Mouse (Mus musculus): ENCODE measurements around the gene Thra. TPM values are rescaled to one million over a fixed set of nuclear protein-coding genes. Genes with fewer than 3 reads are reported as not detected.
"Not testable (repeated sequence)": the region's sequence is repeated elsewhere in the genome, so short reads cannot be mapped to it uniquely, and the experiment has no call there.

Thra gene
- total RNA-seq, 2 experiments from 2014 or later, result 78.3 to 85.2 TPM

DNA sequence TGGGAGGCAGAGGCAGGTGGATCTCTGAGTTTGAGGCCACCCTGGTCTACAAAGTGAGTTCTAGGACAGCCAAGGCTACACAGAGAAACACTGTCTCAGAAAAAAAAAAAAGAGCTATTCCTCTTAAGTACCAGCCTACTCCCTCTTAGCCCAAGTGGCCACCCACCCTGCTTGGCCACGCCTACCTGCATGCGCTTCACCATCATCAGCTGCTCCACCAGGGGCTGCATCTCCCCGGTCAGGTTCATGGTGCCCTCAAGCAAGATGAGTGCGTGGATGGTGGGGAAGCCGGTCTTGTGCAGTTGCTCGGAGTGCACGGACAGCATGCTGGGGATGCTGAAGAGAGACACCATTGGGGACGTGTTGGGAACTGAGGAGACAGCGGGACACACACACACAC lies 24.5 kb upstream of the Thra start:
- no peak for DNase-seq (ENCODE audit: low spot score)

- DNase-seq (ENCODE audit: low spot score), result peak; percentile 91
These were observed 22.5 kb upstream of the Thra start for GRCm38 (mm10) chr11:98717904-98718303.

- DNase-seq (ENCODE audit: low spot score), result no peak
These were observed 19.7 kb upstream of the Thra start for GRCm38 (mm10) chr11:98720756-98721155.

- DNase-seq (ENCODE audit: low spot score), result peak; percentile 93
These were observed 18.8 kb upstream of the Thra start for GRCm38 (mm10) chr11:98721458-98722226.

- no peak for DNase-seq (ENCODE audit: low spot score)
These were observed 17.3 kb upstream of the Thra start for GRCm38 (mm10) chr11:98723098-98723497.

DNA sequence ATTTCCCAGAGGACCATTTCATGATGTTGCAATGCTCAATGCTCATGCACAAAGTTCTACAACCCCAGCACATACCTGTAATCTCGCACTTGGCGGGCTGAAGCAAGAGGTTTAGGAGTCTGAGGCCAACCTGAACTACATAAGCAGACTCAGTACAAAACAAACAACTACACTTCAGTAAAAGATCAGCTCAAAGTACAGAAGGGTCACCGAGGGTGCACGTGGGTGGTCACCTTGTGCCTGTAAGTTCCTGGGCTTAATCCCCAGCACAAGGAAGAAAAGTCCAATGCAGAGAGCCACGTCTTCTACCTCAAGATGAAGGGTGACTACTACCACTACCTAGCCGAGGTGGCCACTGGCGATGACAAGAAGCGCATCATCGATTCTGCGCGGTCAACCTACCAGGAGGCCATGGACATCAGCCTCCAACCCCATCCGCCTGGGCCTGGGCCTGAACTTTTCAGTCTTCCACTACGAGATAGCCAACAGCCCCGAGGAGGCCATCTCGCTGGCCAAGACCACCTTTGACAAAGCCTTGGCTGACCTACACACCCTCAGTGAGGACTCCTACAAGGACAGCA lies 14.4 kb upstream of the Thra start:
- no peak for DNase-seq (ENCODE audit: low spot score)

- peak; percentile 91 for DNase-seq (ENCODE audit: low spot score)
These were observed 11.3 kb upstream of the Thra start, which contains the start of gene Med24 for GRCm38 (mm10) chr11:98729119-98729588. TSS of gene Med24 (minus strand) at chr11:98729435.

- no peak for DNase-seq (ENCODE audit: low spot score)
These were observed 9.7 kb upstream of the Thra start for GRCm38 (mm10) chr11:98730727-98731126.

GRCm38 (mm10) chr11:98731134-98731533 lies 9.3 kb upstream of the Thra start:
- no peak for DNase-seq (ENCODE audit: low spot score)

DNA sequence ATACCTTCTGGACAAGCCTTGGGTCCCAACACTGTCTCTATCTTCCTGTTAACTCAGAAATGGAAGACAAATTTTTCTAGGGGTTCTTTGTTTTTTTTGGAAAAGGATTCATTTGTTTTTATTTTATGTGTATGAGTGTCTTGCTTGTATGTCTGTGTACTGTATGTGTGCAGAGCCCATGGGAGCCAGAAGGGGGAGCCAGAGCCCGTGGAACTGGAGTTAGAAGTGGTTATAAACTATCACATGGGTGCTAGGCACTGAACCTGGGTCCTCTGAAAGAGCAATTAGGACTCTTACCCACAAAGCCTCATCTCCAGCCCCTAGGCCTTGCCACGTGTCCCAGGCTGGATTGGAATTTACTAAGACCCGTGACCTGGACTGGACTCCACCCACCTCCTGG lies 6.4 kb upstream of the Thra start:
- DNase-seq (ENCODE audit: low spot score), result no peak

DNA sequence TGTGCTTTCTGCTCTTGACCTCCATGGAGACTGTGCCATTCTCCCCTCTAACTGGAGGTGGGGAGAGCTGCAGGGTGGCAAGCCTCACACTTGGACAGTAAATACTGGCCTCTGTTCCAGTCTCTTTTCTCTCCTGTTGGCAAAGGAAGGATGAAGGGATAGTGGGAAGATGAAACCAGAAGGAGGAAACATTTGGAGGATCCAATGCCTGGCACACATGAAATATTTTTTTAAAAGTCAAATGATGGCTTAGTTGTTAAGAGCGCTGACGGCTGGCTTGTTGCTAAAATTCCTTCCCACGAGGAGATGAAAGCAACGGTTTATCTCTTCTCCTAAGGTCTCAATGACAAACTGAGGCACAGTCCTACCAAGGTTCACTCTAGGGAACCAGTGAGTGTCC lies 5.3 kb upstream of the Thra start:
- DNase-seq (ENCODE audit: low spot score), result no peak

DNA sequence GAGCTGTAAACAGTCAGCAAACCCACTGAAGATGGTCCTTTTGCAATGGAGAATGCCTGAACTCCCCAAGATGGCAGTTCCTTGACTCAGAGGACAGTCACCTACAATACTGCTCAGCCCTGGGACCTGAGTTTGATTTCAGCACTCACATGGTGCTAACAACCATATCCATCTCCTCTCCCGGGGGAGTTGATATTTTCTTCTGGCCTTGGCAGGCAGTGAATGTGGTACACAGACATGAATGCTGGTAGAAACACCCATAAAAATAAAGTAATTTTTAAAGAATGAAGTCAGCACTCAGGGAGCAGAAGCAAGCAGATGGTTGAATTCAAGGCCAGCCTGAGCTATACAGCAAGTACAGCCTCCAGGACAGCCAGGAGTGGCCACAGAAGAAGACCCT lies 4.3 kb upstream of the Thra start:
- no peak for DNase-seq (ENCODE audit: low spot score)

DNA sequence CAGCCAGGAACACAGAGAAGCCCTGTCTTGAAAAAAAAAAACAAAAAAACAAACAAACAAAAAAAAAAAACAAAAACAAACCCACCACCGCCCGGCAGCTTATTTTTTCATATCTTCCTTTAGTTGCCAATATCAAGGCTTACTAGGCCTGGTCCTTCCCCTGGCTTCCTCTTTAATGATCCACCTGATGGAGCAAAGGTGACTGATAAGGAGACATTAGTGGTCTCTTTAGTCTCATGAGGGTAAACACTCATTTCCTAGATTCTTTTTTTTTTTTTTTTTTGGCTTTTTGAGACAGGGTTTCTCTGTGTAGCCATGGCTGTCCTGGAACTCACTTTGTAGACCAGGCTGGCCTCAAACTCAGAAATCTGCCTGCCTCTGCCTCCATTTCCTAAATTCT lies 3.2 kb upstream of the Thra start:
- DNase-seq (ENCODE audit: low spot score), result not testable (repeated sequence)

DNA sequence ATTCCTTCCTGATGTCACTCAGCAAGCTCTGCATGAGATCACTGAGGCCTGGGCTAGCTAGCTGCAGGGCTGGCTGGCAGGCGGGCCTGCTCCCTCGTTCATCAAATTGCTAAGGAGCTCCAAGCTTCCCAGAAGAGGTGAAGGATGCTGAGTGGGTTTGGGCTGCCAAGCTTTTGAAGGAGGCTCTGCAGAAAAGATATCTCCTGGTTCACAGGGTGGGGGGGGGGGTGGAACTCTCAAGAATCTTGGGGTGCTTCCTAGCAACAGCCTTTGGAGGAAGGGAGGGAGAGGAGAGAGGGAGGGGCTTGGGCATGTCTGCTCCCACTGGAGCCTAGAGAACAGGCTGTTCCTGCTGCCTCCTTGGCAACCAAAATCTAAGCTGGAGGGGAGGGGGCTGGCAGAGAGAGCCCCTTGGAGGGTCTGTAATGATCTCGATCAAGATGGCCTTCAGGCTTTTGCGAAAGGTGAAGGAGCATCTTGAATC lies 2.0 kb upstream of the Thra start:
- peak; percentile 47 for DNase-seq (ENCODE audit: low spot score)

DNA sequence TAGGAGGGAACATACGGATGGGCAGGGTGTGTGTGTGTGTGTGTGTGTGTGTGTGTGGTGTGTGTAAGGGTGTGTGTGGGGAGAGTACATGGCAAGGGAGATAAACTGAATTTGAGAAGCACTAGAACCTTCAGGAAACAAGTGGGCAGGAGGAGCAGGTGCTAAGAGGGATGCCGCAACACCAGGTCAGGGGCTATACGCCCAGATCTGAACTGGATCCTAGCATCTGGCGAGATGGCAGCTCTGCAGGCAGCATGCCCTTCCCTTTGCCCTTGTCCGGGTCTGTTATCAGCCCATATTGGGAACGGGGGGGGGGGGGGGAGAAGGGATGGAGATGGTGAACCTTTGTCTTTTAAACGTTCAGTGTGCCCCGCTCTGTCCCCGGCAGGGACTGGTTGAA lies 1.5 kb upstream of the Thra start:
- DNase-seq (ENCODE audit: low spot score), result peak; percentile 46

- DNase-seq (ENCODE audit: low spot score), result peak; percentile 30
These were observed 429 bp upstream of the Thra start for GRCm38 (mm10) chr11:98740026-98740392.

- no peak for DNase-seq (ENCODE audit: low spot score)
These were observed 698 bp downstream of the Thra start for GRCm38 (mm10) chr11:98741051-98741620.

- peak; percentile 73 for DNase-seq (ENCODE audit: low spot score)
These were observed 1.4 kb downstream of the Thra start for GRCm38 (mm10) chr11:98741622-98742396.

DNA sequence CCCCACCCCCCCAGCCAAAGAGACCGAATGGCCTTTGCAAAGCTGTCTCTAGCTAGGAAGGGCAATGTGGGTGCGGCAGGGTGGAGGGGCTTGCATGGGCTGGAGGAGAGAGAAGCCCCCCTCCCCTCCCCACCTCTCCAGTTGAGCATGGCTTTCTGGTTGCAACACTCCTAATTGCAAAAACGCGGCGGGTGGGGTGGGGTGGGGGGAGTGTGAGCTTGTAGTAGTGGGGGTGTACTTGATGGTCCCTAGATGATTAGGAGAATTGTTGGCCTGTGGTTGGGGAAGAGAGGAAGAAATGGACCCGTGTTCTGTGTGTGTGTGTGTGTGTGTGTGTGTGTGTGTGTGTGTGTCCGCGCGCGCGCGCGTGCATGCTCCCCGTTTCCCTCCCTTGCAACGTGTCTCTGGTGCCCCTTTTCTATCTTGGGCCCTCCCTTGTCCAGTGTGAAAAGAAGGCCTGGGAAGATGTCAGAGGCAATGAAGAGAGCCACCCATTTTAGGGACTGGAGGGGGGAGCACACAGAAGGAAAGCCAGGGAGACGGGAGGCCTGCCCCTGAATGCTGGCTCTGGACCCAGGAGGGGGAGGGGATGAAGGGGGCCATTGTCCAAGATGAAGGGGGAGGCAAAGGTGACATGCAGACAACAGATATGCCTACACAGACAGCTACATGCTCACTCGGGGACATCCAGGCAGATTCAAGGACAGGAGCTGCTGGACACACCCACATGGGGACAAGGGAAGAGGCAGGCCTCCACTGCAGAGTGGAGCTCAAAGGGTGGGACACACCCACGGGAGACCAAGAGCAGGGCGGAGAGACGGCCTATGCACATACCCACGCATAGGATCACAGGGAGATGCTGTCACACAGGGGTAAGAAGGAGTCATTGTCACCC lies 2.2 kb downstream of the Thra start:
- peak; percentile 37 for DNase-seq (ENCODE audit: low spot score)

GRCm38 (mm10) chr11:98743655-98744345 lies 3.4 kb downstream of the Thra start:
- DNase-seq (ENCODE audit: low spot score), result peak; percentile 64

All from gastrocnemius, adult 18-20 months (tissue).